ENCODE assay signal across 8 mouse cellular contexts in the genomic region with DNA sequence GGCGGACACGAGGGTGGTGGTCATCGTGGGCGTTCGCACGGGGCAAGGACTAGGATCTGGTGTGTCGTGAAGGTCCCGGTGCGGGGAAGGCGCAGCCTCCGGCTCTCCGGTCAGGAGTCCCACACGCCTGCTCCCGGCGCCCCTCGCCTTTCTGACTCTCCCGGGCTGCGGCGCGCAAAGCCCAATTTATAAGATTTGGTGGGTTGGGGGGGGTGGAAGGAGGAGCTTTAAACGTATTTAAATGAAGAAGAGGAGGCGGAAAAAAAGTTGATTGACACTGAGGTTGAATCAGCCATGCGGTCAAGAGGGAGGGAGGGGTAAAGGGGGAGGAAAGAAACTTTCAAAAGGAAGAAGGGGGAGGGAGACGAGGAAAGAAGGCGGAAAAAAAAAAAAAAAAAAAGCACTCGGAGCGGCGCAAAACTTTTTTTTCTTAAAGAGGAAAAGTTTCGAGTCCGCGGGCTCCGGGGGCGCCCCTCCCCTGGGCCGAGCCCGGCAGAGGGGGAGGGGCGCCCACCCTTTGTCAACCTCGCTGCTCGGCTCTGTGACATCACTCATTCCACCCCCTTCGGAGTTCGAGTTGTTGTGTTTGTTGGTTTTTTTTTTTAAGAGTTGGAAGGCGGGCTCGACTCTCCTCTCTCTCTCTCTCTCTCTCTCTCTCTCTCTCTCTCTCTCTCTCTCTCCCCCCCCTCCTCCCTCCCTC. TPM values are rescaled to one million over a fixed set of nuclear protein-coding genes. Genes with fewer than 3 reads are reported as not detected.
DNase-seq lines count a peak whose midpoint lies in the region; ATAC-seq lines count a peak whose summit lies in the region.

A gene (minus strand): TSS at position 162 of the 700 bp plus-strand sequence.

- H3K4me3 ChIP-seq in hindbrain, embryonic 15.5 days = peak within 1 kb of the TSS; percentile 65
- H3K4me3 ChIP-seq in megakaryocyte, embryonic 14.5 days (replicated peaks) = peak within 1 kb of the TSS; percentile 95

- 0% methylated on average over 39 of the region's 42 CpGs for WGBS in hindbrain, embryonic 15.5 days

- peak; percentile 40 for ATAC-seq in hindbrain, embryonic 15.5 days (ENCODE audit: low FRiP score, low read depth)

- H3K27ac ChIP-seq in hindbrain, embryonic 15.5 days (replicated peaks) = peak within 1 kb of the TSS; percentile 87

- H3K4me2 ChIP-seq in hindbrain, embryonic 15.5 days = peak within 1 kb of the TSS; percentile 90

- no peaks in the 10 kb centered on the region for H3K9me3 ChIP-seq in hindbrain, embryonic 15.5 days
- H3K9me3 ChIP-seq in megakaryocyte, embryonic 14.5 days = no peaks in the 10 kb centered on the region

- peaks cover 6% of the 10 kb centered on the region; the same call in 1 of the 2 replicates for H3K27me3 ChIP-seq in hindbrain, embryonic 15.5 days
- H3K27me3 ChIP-seq in megakaryocyte, embryonic 14.5 days (replicated peaks) = peaks cover 10% of the 10 kb centered on the region

- H3K9ac ChIP-seq in hindbrain, embryonic 15.5 days = peak within 1 kb of the TSS; percentile 78

- DNase-seq in NIH3T3 (ENCODE audit: low read depth) = peak; percentile 97
- peak; percentile 24 to 37 for DNase-seq in cerebellum, postnatal 36 days
- DNase-seq in gastrocnemius, adult 18-20 months (ENCODE audit: low spot score) = peak; percentile 96
- DNase-seq in left cerebral cortex, adult 8-10 months (ENCODE audit: low spot score in 2 of 2) = peak in 1 of 2 experiments; percentile 62
- peak; percentile 56 for DNase-seq in right cerebral cortex, postnatal 25 days
- peak; percentile 92 to 96 for DNase-seq in urinary bladder, postnatal 4 days (ENCODE audit: low spot score in 2 of 2)

- H3K36me3 ChIP-seq in hindbrain, embryonic 15.5 days = no peaks in the 10 kb centered on the region
- H3K36me3 ChIP-seq in megakaryocyte, embryonic 14.5 days (replicated peaks; ENCODE audit: low read length) = peaks cover 15% of the 10 kb centered on the region

- peaks cover 37% of the 10 kb centered on the region for H3K4me1 ChIP-seq in hindbrain, embryonic 15.5 days (replicated peaks)
- peaks cover 52% of the 10 kb centered on the region for H3K4me1 ChIP-seq in megakaryocyte, embryonic 14.5 days

RNA-seq across cellular contexts. Expression of the gene that starts here (rescaled TPM):
- total RNA-seq in gastrocnemius, adult 18-20 months (2021) = 10 to 100 TPM; 20.1 to 34.4 TPM
- 46.1 and 55.4 TPM in 2 replicates for polyA plus RNA-seq in hindbrain, embryonic 15.5 days (2015; fragmentation: Nextera tagmentation; extraction: Ambion mirVana)
- total RNA-seq in left cerebral cortex, adult 8-10 months (2022) = 10 to 100 TPM; 26.7 to 46.5 (median 33.3) TPM
- polyA plus RNA-seq in megakaryocyte, embryonic 14.5 days (2012; ENCODE audit: insufficient read depth, low replicate concordance) = 206 and 219 TPM in 2 replicates
